Mouse (Mus musculus): ENCODE results near the gene Bag3. TPM values are rescaled to one million over a fixed set of nuclear protein-coding genes. Genes with fewer than 3 reads are reported as not detected.
"Not testable (repeated sequence)": the region's sequence is repeated elsewhere in the genome, so short reads cannot be mapped to it uniquely, and the experiment has no call there.

Bag3 gene
- total RNA-seq, 2 experiments from 2014 or later, result 16.0 to 16.3 TPM

DNA sequence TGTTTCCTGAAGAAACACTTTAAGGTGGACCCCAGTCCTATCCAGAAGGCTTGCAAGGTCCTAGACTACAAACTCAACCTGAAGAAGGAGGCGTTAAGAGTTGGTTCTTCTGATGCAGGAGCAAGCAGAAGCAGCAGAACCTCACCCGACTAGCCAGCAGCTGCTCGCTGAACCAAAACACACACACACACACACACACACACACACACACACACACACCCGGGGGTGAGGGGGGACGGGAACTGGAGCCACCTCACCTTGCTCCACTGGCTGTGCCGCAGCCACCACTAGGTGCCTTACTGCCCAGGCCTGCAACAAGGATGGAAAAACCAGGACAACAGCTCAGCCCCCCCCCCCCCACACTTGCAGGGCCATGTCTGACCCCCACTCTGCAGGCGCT, 42.9 kb downstream of the Bag3 start:
- no peak for DNase-seq (ENCODE audit: low spot score in 2 of 2)

- no peak for DNase-seq (ENCODE audit: low spot score in 2 of 2)
These were observed 44.3 kb downstream of the Bag3 start for GRCm38 (mm10) chr7:128567561-128568244.

GRCm38 (mm10) chr7:128569429-128569828, 46.0 kb downstream of the Bag3 start:
- not testable (repeated sequence) for DNase-seq (ENCODE audit: low spot score in 2 of 2)

- DNase-seq (ENCODE audit: low spot score in 2 of 2), result no peak
These were observed 46.7 kb downstream of the Bag3 start for GRCm38 (mm10) chr7:128569987-128570656.

DNA sequence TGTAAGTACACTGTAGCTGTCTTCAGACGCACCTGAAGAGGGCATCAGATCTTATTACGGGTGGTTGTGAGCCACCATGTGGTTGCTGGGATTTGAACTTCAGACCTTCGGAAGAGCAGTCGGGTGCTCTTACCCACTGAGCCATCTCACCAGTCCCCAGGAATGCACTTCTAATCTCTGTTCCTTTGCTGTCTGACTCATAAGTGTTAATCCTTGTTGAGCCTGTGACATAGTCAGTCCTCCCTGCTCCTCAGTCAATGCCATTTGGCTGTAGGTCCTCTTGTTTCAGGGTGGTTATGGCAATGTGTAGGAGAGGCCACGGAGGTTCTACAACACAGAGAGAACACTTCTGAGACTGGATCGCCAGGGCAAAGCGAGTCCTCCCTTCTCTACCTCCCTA, 47.2 kb downstream of the Bag3 start:
- DNase-seq (ENCODE audit: low spot score in 2 of 2), result not testable (repeated sequence)

GRCm38 (mm10) chr7:128572030-128572429, 48.6 kb downstream of the Bag3 start:
- no peak for DNase-seq (ENCODE audit: low spot score in 2 of 2)

GRCm38 (mm10) chr7:128575211-128575610, 51.8 kb downstream of the Bag3 start:
- no peak for DNase-seq (ENCODE audit: low spot score in 2 of 2)

DNA sequence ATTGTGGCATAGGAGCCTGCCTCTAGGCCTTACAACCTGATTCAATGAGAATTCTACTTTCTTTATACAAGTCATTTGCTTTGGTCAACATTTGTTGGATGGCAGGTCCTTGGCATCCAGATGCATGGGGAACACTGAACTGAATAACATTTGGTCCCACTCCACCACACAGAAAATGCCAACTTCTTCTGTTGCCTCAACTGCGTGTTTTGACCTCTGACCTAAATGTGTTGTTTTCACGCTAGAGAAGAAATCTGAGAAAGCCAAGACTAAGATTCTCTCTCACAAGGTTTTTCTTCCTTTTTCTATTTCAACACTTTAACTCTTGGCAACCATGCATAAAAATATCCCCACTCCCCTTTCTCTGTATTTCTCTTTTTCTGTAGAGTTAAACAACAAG, 52.4 kb downstream of the Bag3 start:
- no peak for DNase-seq (ENCODE audit: low spot score in 2 of 2)

DNA sequence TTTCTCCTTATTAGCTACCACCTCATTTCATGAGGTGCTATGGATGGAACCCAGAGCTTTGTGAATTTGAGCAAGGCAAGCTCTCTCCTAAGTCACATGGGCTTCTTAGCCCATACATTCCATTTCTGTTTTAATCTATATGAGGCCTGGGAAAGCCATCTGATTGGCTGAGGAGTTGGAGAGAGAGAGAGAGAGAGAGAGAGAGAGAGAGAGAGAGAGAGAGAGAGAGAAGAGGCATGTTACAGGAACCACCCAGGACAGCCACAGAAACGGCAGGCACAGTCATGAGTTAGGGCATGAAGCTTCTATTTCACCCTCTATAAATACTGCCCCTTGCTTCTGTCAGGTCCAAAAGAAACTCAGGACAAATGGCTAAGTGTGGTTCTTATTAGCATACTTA, 54.2 kb downstream of the Bag3 start:
- DNase-seq (ENCODE audit: low spot score in 2 of 2), result no peak

DNA sequence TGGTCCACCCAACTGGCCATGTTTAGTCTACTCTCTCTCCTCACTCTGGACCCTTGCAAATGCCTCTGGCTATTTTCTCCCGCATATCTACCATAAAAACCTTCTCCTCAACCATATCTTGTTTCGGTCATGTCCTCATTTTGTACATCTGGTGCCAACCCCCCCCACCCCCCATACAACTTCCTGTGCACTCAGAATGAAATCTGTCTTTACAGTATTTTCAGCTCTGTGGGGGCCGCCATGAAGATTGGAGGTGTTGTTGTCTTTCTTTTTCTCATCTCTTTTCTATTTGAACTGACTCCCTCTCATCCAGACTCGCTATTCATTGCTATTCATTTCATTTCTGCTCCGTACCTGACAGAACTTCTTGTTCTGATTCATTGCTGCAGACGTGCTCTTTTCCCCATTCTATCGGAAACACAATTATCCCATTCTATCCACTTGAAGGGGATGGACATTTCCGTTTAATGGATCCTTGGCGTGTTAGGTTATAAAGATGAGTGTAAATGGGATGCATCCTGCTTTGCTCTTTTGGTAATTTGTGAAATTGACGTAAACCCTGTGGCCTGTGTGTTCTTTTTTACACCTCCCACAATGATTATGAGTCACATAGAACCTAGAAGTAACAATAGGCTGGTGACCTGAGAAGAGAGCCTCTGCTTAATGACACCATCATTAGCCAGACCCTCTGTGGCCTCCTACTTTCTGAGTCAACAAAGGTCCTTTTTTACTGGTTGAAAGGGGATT, 55.0 kb downstream of the Bag3 start:
- DNase-seq (ENCODE audit: low spot score in 2 of 2), result no peak

GRCm38 (mm10) chr7:128579381-128579780, 56.0 kb downstream of the Bag3 start:
- DNase-seq (ENCODE audit: low spot score in 2 of 2), result no peak

- DNase-seq (ENCODE audit: low spot score in 2 of 2), result no peak
These were observed 56.9 kb downstream of the Bag3 start for GRCm38 (mm10) chr7:128580318-128580717.

DNA sequence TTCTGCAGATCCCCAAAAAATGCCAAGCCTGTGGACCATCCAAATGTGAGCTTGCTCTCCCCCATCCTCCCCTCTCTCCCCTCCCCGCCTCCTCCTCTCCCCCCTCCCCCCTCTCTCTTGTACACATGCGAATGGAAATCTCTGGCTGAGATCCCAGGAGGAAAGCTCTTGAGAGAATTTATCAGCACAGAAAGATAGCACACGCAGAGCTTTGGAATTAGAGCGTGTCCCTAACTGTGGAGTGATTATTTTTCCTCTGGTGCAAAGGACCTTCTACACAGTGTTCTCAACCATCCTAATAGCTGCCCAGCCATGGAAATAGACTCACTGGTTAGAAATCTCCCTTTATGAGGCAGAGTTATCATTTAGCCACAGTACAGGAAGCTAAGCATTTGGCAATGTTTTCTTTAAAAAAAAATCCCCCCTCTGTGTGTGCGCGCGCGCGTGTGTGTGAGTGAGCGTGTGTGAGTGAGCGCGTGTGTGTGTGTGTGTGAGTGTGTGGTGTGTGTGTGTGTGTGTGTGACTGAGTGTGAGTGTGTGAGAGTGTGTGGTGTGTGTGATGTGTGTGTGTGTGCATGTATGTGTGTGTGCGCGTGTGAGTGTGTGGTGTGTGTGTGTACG, 58.6 kb downstream of the Bag3 start:
- DNase-seq (ENCODE audit: low spot score in 2 of 2), result no peak

GRCm38 (mm10) chr7:128583213-128583948, 60.0 kb downstream of the Bag3 start:
- peak; percentile 72 to 88 for DNase-seq (ENCODE audit: low spot score in 2 of 2)

GRCm38 (mm10) chr7:128587334-128587933, 64.0 kb downstream of the Bag3 start:
- DNase-seq (ENCODE audit: low spot score in 2 of 2), result no peak

- DNase-seq (ENCODE audit: low spot score in 2 of 2), result no peak
These were observed 68.1 kb downstream of the Bag3 start for GRCm38 (mm10) chr7:128591345-128592084.

- peak; percentile 43 to 76 for DNase-seq (ENCODE audit: low spot score in 2 of 2)
These were observed 68.9 kb downstream of the Bag3 start for GRCm38 (mm10) chr7:128592118-128592935.

DNA sequence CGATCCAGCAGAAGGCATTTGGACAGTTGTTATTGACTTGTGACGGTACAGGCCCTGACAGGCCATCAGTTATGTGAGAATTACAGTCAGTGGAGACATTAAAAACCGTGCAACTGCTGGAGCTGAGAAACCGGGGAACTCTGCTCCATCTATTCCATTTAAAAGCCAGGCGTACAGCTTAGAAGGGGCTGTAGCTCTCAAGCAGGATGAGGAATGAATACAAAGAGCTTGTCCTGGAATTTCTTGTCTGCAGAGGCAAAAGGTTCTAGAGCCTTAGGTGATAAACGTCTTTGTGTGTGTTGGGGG, 69.5 kb downstream of the Bag3 start:
- DNase-seq (ENCODE audit: low spot score in 2 of 2), result no peak

GRCm38 (mm10) chr7:128596274-128596673, 72.9 kb downstream of the Bag3 start:
- DNase-seq (ENCODE audit: low spot score in 2 of 2), result no peak

Measured in layer of hippocampus, adult 18-20 months (tissue).